Mouse (Mus musculus) hindbrain, postnatal 0 days (tissue): ENCODE measurements at regions not wholly inside any gene's neighbourhood (a gene's known extent, or its start where the extent isn't known, plus 50 kb on each side); places are given as distances from the start of the nearest gene placed in this dataset.

ENCODE experiments used
- ATAC-seq: fragments of 200-750 bp; cut with Nextera tagmentation; 2 replicates; pipeline ENCODE4 v1.8.0; 2017; ENCODE audit warnings: mild to moderate bottlenecking, moderate TSS enrichment, moderate library complexity
- DNase-seq: peaks from one replicate; pipeline ENCODE4 v3.0.0-alpha.2; 2015; ENCODE audit warnings: low spot score
- H3K27ac ChIP-seq: fragments of 300-500 bp; sonication (generic); 2 replicates; pipeline ENCODE4 v1.5.1; 2014; ENCODE audit warnings: mild to moderate bottlenecking
- H3K27me3 ChIP-seq: fragments of 300-500 bp; sonication (generic); 2 replicates; pipeline ENCODE4 v1.6.1; 2014; ENCODE audit warnings: low read length, mixed read lengths; ENCODE audit not compliant: insufficient read depth
- H3K36me3 ChIP-seq: fragments of 300-500 bp; sonication (generic); 2 replicates; pipeline ENCODE4 v1.6.1; 2014; ENCODE audit warnings: low read length, mixed read lengths; ENCODE audit not compliant: insufficient read depth
- H3K4me1 ChIP-seq: fragments of 300-500 bp; sonication (generic); 2 replicates; pipeline ENCODE4 v1.6.1; 2014; ENCODE audit warnings: antibody characterized with exemption, low read length, mixed read lengths; ENCODE audit not compliant: insufficient read depth
- H3K4me2 ChIP-seq: fragments of 300-500 bp; sonication (generic); 2 replicates; pipeline ENCODE4 v1.6.1; 2014; ENCODE audit warnings: low read depth, mild to moderate bottlenecking, low read length, moderate library complexity, mixed read lengths
- H3K4me3 ChIP-seq: fragments of 300-500 bp; sonication (generic); 2 replicates; pipeline ENCODE4 v1.5.1; 2014; ENCODE audit warnings: low read length
- H3K9ac ChIP-seq: fragments of 300-500 bp; sonication (generic); replicated peaks from 2 replicates; pipeline ENCODE4 v1.6.1; 2014; ENCODE audit warnings: mild to moderate bottlenecking, low read length, moderate library complexity, mixed read lengths
- H3K9me3 ChIP-seq: fragments of 300-500 bp; sonication (generic); 2 replicates; pipeline ENCODE4 v1.6.1; 2016; ENCODE audit warnings: low read length, mixed read lengths
- CTCF ChIP-seq: IDR thresholded peaks from 2 replicates; pipeline ENCODE4 v1.5.1; 2016; ENCODE audit warnings: antibody characterized with exemption, control low read depth, low read depth
- WGBS: fragments of 180-500 bp; shearing (Covaris S2); extraction: QIAGEN DNeasy Blood & Tissue Kit; methylation state at CpG from one replicate; pipeline ENCODE4 v1.1.7; 2014; 5-methylcytosine and 5-hydroxymethylcytosine counted together

DNA sequence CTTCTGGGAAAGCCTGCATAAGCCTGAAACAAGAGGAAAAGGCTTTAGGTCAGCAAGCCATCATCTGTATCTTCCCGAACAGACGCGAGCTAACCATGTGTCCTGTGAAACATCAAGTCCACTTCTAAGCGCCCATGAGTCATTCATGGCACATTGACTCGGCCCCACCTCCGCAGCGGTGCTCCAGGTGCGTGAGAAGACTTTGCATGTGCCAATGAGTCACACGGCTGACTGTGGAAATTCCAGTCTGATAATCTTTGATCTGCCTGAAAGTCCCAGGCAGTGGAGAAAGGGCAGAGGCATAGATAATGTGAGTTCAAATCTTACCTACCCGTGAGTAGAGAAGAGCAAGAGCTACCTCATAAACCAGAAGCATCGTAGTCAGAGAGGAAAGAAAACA, 137.8 kb downstream of the Pfkfb3 start:
- WGBS: 93% methylated on average over 11 of the region's 11 CpGs
- no peaks in the 10 kb centered on the region for H3K4me1 ChIP-seq
- no peak for TF ChIP-seq CTCF
- no peaks in the 10 kb centered on the region for H3K36me3 ChIP-seq
- no peak overlapping the region for H3K27ac ChIP-seq
- H3K4me2 ChIP-seq: no peak overlapping the region
- H3K9ac ChIP-seq: no peak overlapping the region
- no peaks in the 10 kb centered on the region for H3K9me3 ChIP-seq
- H3K4me3 ChIP-seq: no peak overlapping the region
- DNase-seq: no peak
- H3K27me3 ChIP-seq: no peaks in the 10 kb centered on the region
- no peak for ATAC-seq

DNA sequence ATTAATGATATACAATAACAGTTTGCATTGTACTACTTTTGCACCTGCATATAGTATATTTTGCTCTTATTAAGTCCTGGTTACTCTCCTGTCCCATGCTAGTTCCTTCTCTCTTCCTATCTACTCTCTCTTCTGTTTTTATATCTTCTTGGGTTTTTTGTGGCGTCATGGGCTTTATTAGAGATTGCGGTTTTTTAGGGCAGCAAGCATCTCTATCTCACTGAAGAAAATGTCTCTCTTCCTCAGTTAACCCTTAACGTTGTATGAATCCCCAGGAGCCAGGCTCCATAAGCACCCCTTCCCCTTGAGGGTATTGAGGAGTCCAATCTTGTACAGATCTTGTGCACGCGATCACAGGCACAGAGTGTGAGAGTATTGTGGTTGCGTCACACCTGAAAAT, 141.4 kb downstream of the Pfkfb3 start:
- Histone ChIP-seq H3K27me3 (no peaks in the 10 kb centered on the region), H3K4me3 (no peak overlapping the region), H3K27ac (no peak overlapping the region), H3K36me3 (no peaks in the 10 kb centered on the region), H3K4me2 (no peak overlapping the region), H3K9me3 (no peaks in the 10 kb centered on the region), H3K9ac (no peak overlapping the region), H3K4me1 (no peaks in the 10 kb centered on the region)
- ATAC-seq (no peak), DNase-seq (no peak)
- TF ChIP-seq CTCF: no peak
- whole genome bisulfite sequencing: 98% methylated on average over 6 of the region's 6 CpGs

DNA sequence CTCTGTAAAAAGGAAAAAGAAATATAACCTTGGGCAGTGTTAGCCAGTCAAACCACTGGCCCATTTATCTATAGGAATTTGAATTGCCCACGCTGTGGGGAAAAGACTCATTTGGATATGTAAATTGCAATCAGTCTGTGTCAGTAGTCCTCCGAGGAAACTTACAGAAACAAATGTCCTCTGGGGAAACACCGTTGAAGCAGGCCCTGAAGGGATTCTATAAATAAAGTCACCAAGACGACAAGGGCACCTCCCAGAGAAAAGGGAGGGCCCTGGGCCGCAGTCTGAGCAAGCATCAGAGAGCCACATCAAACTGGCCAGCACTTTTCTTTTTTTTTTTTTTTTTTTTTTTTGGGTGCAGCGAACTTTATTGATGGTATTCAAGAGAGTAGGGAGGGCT, 145.4 kb downstream of the Pfkfb3 start:
- Histone ChIP-seq H3K4me1 (no peaks in the 10 kb centered on the region), H3K9me3 (no peaks in the 10 kb centered on the region), H3K27me3 (no peaks in the 10 kb centered on the region), H3K4me3 (no peak overlapping the region), H3K36me3 (no peaks in the 10 kb centered on the region), H3K9ac (no peak overlapping the region), H3K27ac (no peak overlapping the region), H3K4me2 (no peak overlapping the region)
- 67% methylated on average over 5 of the region's 6 CpGs for WGBS
- no peak for ATAC-seq
- no peak for TF ChIP-seq CTCF
- no peak for DNase-seq

DNA sequence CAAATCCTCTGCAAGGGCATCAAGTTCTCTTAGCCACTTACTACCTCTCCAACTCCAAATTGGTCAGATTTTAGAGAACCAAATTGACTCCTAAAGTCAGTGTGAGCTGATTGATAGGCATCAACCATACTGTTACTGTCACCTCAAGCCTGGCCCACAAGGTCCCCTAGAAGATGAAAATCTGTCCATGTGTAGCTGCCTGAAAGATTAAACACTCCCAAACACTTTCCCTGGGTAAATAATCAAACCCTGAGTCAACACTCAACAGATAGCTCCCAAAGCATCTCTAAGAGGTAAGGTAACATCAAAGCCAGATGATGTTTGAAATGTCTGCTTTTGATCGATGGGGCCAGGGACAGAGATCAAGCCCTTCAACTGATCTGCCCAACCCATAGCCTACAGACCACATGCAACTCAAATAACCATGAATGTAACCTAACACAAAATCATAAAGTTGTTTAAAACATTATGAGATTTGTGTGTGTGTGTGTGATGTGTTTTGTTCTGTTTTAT, 147.7 kb downstream of the Pfkfb3 start:
- 97% methylated on average over 1 of the region's 1 CpGs for WGBS

DNA sequence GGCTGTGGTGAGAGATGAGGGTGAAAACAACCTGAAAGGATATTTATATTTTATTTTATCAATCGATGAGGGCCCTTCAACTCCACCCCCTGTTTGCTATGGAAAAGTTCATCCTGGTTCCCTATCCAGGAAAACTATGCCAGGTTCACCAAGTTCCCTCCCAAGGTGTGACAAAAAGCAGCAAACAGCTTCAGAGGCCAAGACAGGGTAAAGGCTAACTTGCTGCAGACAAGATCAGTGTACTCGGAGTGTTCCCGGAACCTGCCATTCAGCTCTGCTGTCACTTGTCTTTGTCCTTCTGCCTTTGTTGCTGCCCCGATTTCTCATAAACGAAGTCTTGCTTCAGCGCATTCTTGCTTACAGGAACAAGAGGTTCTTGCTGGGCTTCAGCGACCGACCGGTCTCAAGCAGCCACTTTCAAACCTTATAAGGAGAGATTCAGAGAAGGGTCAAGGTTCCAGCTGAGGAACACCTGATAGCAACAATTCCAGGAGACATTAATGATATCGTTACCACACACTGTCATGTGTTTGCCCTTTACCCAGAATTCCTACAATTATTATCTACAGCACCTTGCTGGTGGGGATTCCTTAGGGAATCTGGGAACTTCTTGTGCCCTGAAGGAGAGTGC, 151.5 kb downstream of the Pfkfb3 start:
- no peak for ATAC-seq
- H3K36me3 ChIP-seq: no peaks in the 10 kb centered on the region
- no peak for TF ChIP-seq CTCF
- H3K4me3 ChIP-seq: no peak overlapping the region
- no peak overlapping the region for H3K9ac ChIP-seq
- no peak overlapping the region for H3K27ac ChIP-seq
- no peaks in the 10 kb centered on the region for H3K9me3 ChIP-seq
- no peak overlapping the region for H3K4me2 ChIP-seq
- no peaks in the 10 kb centered on the region for H3K4me1 ChIP-seq
- DNase-seq: no peak
- no peaks in the 10 kb centered on the region for H3K27me3 ChIP-seq
- 40% methylated on average over 10 of the region's 10 CpGs for WGBS

More for the DNA sequence above, 147.7 kb downstream of the Pfkfb3 start:
- no peak for TF ChIP-seq CTCF
- Histone ChIP-seq H3K9ac (no peak overlapping the region), H3K27me3 (no peaks in the 10 kb centered on the region), H3K36me3 (no peaks in the 10 kb centered on the region), H3K27ac (no peak overlapping the region), H3K4me2 (no peak overlapping the region), H3K9me3 (no peaks in the 10 kb centered on the region), H3K4me3 (no peak overlapping the region), H3K4me1 (no peaks in the 10 kb centered on the region)
- DNase-seq (no peak), ATAC-seq (no peak)

DNA sequence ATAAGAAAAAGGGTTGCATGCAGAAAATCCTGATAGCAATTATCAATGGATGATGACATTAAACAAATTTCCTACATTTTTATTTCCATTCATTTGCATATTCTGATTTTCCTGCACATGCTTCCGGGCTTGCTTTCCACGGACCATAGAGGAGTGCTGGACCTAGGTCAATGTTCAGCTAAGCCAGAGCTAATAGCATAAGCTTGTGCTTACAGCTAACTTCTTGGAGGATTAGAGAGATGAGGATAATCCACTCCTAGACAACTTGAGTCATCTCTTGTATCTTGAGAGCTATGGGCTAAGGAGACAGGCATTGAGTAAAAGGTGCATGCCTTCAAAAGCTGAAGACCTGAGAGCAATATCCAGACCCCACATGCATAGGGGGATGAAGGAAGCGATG, 154.5 kb downstream of the Pfkfb3 start:
- WGBS: 90% methylated on average over 3 of the region's 3 CpGs
- ATAC-seq: no peak
- Histone ChIP-seq H3K9me3 (no peaks in the 10 kb centered on the region), H3K27ac (no peak overlapping the region), H3K4me1 (no peaks in the 10 kb centered on the region), H3K36me3 (no peaks in the 10 kb centered on the region), H3K4me3 (no peak overlapping the region), H3K4me2 (no peak overlapping the region), H3K27me3 (no peaks in the 10 kb centered on the region), H3K9ac (no peak overlapping the region)
- no peak for TF ChIP-seq CTCF
- DNase-seq: no peak

DNA sequence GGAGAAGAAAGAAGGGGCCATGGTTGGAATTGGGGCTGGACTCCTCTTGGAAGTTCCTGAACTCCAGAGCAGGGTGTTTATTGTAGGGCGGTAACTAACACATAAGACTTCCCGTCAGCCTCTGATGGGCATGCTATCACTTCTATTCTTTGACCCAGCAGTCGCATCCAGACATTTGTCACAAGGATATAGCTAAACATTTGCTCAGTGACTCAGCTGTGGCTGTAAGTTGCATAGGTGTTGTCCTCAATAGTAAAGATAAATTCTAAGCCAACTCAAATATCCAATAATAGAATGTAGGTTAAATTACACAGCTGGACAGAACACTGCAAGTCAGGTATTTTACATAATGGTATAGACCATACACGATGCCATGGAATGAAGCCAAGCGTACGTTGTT, 154.9 kb downstream of the Pfkfb3 start:
- no peak for ATAC-seq
- no peak for TF ChIP-seq CTCF
- H3K27me3 ChIP-seq: no peaks in the 10 kb centered on the region
- H3K4me2 ChIP-seq: no peak overlapping the region
- 89% methylated on average over 6 of the region's 6 CpGs for WGBS
- DNase-seq: no peak
- H3K36me3 ChIP-seq: no peaks in the 10 kb centered on the region
- H3K9me3 ChIP-seq: no peaks in the 10 kb centered on the region
- H3K4me3 ChIP-seq: no peak overlapping the region
- no peaks in the 10 kb centered on the region for H3K4me1 ChIP-seq
- H3K9ac ChIP-seq: no peak overlapping the region
- no peak overlapping the region for H3K27ac ChIP-seq
